Mouse (Mus musculus): ENCODE measurements at regions not wholly inside any gene's neighbourhood (a gene's known extent, or its start where the extent isn't known, plus 50 kb on each side); places are given as distances from the start of the nearest gene placed in this dataset.

- Histone ChIP-seq H3K36me3 (replicated peaks in 1 of 2; ENCODE audit: control insufficient read depth in 1 of 2, insufficient read depth in 1 of 2, low read length in 1 of 2) (no peaks in the 10 kb centered on the region), H3K79me2 (replicated peaks; ENCODE audit: control insufficient read depth, extremely low read depth, insufficient read depth, poor library complexity, severe bottlenecking) (no peaks in the 10 kb centered on the region), H3K9ac (ENCODE audit: insufficient read depth, low read depth) (no peak overlapping the region), H3K4me3 (replicated peaks in 1 of 3; ENCODE audit: low read depth in 2 of 3, low read length in 2 of 3, poor library complexity in 1 of 3) (no peak overlapping the region), H3K4me1 (ENCODE audit: control insufficient read depth in 1 of 2, insufficient read depth in 2 of 2) (peaks cover 0 to 3% of the 10 kb centered on the region in 2 experiments; a peak in 1 of 4 replicates), H3K27me3 (replicated peaks) (peaks cover 40% of the 10 kb centered on the region), H3K27ac (ENCODE audit: insufficient read depth, low read depth) (no peak overlapping the region), H3K9me3 (replicated peaks; ENCODE audit: low read length) (no peaks in the 10 kb centered on the region), H3K4me2 (ENCODE audit: insufficient read depth, low read depth, poor library complexity, severe bottlenecking) (no peak overlapping the region)
- dilution Hi-C loops (cut with MboI; ENCODE audit: extremely low pct_ligation_motif_present, extremely low pct_unique_long_range_greater_than_20kb, low sequenced_read_pairs), result no loop called here
- TF ChIP-seq CHD1 (IDR thresholded peaks at IDR 0.05; ENCODE audit: low read depth, low read length) (no peak), CHD2 (IDR thresholded peaks at IDR 0.05; ENCODE audit: low read length) (no peak), BHLHE40 (IDR thresholded peaks at IDR 0.05; ENCODE audit: low read depth, low read length) (no peak), CTCF (conservative IDR thresholded peaks at IDR 0.05 in 1 of 2, IDR thresholded peaks at IDR 0.05 in 1 of 2; ENCODE audit: low read depth in 2 of 2, low read length in 2 of 2) (no peak), MEF2A (IDR thresholded peaks at IDR 0.05; ENCODE audit: borderline replicate concordance, low read depth, low read length) (no peak), ZC3H11A (IDR thresholded peaks at IDR 0.05; ENCODE audit: low read depth, low read length) (no peak), TCF12 (IDR thresholded peaks at IDR 0.05; ENCODE audit: low read depth, low read length) (no peak), POLR2AphosphoS2 (IDR thresholded peaks at IDR 0.05; ENCODE audit: low read depth, low read length) (no peak), GABPA (IDR thresholded peaks at IDR 0.05; ENCODE audit: insufficient replicate concordance, low read depth, low read length) (no peak), POLR2A (IDR thresholded peaks at IDR 0.05; ENCODE audit: low read depth, low read length) (no peak), JUN (IDR thresholded peaks at IDR 0.05; ENCODE audit: insufficient read depth, low read depth, low read length) (no peak), NRF1 (IDR thresholded peaks at IDR 0.05; ENCODE audit: low read depth, low read length) (no peak), RAD21 (IDR thresholded peaks at IDR 0.05; ENCODE audit: low read depth, low read length) (no peak), MAZ (IDR thresholded peaks at IDR 0.05; ENCODE audit: low read depth, low read length) (no peak), USF2 (conservative IDR thresholded peaks at IDR 0.05; ENCODE audit: low read depth, low read length) (no peak), SIN3A (IDR thresholded peaks at IDR 0.05; ENCODE audit: low read length) (no peak), NELFE (IDR thresholded peaks at IDR 0.05; ENCODE audit: low read depth, low read length) (no peak), JUND (conservative IDR thresholded peaks at IDR 0.05; ENCODE audit: low read depth, low read length) (no peak), MXI1 (IDR thresholded peaks at IDR 0.05; ENCODE audit: low read depth, low read length) (no peak)
- no peak for DNase-seq (ENCODE audit: extremely low read depth)
- in situ Hi-C loops (cut with MboI; ENCODE audit: low pct_ligation_motif_present, low pct_unique_long_range_greater_than_20kb, low sequenced_read_pairs), result loop anchor here (25.0 kb wide), 1 partner anchor 308 kb away; the partner anchor contains the start of gene Mafb
Observed at GRCm38 (mm10) chr2:160054411-160054810, 279.6 kb downstream of the Gm826 start.

GRCm38 (mm10) chr2:160048286-160048685 is 285.7 kb downstream of the Gm826 start:
- no peak overlapping the region for H3K9ac ChIP-seq (ENCODE audit: insufficient read depth, low read depth)
- dilution Hi-C loops (cut with MboI; ENCODE audit: extremely low pct_ligation_motif_present, extremely low pct_unique_long_range_greater_than_20kb, low sequenced_read_pairs) (no loop called here), in situ Hi-C loops (cut with MboI; ENCODE audit: low pct_ligation_motif_present, low pct_unique_long_range_greater_than_20kb, low sequenced_read_pairs) (no loop called here)
- H3K4me1 ChIP-seq (ENCODE audit: control insufficient read depth in 1 of 2, insufficient read depth in 2 of 2), result no peaks in the 10 kb centered on the region
- H3K4me2 ChIP-seq (ENCODE audit: insufficient read depth, low read depth, poor library complexity, severe bottlenecking), result no peak overlapping the region
- H3K27me3 ChIP-seq (replicated peaks), result peaks cover 44% of the 10 kb centered on the region
- no peak overlapping the region for H3K27ac ChIP-seq (ENCODE audit: insufficient read depth, low read depth)
- no peak for DNase-seq (ENCODE audit: extremely low read depth)
- H3K9me3 ChIP-seq (replicated peaks; ENCODE audit: low read length), result no peaks in the 10 kb centered on the region
- TF ChIP-seq MYC (IDR thresholded peaks at IDR 0.05; ENCODE audit: low read depth, low read length) (no peak), ZKSCAN1 (IDR thresholded peaks at IDR 0.05; ENCODE audit: borderline replicate concordance, low read depth, low read length) (no peak), POLR2AphosphoS2 (IDR thresholded peaks at IDR 0.05; ENCODE audit: low read depth, low read length) (no peak), USF1 (IDR thresholded peaks at IDR 0.05; ENCODE audit: low read depth, low read length) (no peak), MXI1 (IDR thresholded peaks at IDR 0.05; ENCODE audit: low read depth, low read length) (no peak), ETS1 (conservative IDR thresholded peaks at IDR 0.05; ENCODE audit: low read depth, low read length) (no peak), MAZ (IDR thresholded peaks at IDR 0.05; ENCODE audit: low read depth, low read length) (no peak), JUN (IDR thresholded peaks at IDR 0.05; ENCODE audit: insufficient read depth, low read depth, low read length) (no peak)
- no peak overlapping the region for H3K4me3 ChIP-seq (replicated peaks in 1 of 3; ENCODE audit: low read depth in 2 of 3, low read length in 2 of 3, poor library complexity in 1 of 3)
- no peaks in the 10 kb centered on the region for H3K79me2 ChIP-seq (replicated peaks; ENCODE audit: control insufficient read depth, extremely low read depth, insufficient read depth, poor library complexity, severe bottlenecking)
- no peaks in the 10 kb centered on the region for H3K36me3 ChIP-seq (replicated peaks in 1 of 2; ENCODE audit: control insufficient read depth in 1 of 2, insufficient read depth in 1 of 2, low read length in 1 of 2)
